Mouse (Mus musculus) right cerebral cortex, adult 18-20 months (tissue): ENCODE measurements around the gene Ccdc103.

Experiments
- DNase-seq: peaks from one replicate; pipeline ENCODE4 v3.0.0; 2022; ENCODE audit warnings: mixed read lengths

Gene Ccdc103

DNA sequence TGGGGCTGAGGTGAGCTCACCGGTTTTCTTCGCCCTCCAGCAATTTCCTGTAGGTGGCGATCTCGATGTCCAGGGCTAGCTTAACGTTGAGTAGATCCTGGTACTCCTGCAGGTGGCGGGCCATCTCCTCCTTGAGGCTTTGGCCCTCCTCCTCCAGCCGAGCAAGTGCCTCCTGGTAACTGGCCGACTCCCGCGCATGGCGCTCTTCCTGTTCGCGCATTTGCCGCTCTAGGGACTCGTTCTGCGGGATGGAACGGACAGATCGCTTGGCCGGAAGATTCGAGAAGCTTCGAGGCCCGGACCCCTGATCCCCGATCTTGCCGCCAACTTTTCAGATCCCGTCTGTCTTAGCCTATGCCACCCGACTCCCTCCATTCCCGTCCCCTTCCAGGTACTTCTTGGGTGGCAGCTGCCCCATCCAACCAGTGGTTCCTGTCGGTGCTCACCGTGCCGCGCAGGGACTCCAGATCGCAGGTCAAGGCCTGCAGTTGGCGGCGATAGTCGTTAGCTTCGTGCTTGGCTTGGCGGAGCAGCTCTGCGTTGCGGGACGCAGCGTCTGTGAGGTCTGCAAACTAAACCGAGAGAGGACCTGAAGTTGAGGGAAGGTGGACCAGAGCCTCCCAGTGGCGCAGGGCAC, 12.1 kb downstream of the Ccdc103 start:
- peak; percentile 33 for DNase-seq

DNA sequence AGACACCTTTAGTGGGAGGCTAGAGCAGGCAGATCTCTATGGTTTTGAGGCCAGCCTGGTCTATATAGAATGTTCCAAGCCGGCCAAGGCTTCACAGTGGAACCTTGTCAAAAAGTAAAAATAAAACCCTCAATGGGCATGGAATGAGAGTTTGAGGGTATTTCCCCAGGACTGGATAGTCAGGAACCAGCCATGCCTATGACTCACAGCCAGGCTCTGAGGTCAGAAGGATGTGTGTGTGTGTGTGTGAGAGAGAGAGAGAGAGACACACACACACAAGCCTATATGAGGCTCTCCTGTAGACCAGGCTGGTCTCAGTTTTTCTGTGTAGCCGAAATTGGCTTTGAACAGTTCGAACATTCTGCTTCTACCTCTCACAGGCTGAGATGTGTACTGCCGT, 13.7 kb downstream of the Ccdc103 start:
- no peak for DNase-seq

DNA sequence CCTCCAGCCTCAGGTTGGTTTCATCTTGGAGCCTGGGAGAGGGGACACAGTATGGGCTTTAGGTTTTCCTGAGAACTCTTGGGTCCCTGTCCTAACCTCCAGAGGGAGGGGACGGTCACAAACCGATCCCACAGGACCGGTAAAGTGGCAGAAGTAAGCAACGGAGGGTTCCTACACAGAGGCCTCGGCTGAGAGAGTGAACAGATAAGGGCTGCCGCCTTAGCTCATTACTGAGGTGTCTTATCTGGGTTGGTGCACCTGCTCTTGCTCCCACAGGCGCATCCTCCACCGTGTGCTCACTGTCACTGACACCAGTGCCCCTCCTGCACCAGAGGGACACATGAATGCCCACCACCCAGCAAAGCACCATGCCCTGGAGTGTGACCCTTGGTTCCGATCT, 14.8 kb downstream of the Ccdc103 start:
- no peak for DNase-seq

GRCm38 (mm10) chr11:102896641-102897040, 15.6 kb downstream of the Ccdc103 start:
- DNase-seq = no peak

DNA sequence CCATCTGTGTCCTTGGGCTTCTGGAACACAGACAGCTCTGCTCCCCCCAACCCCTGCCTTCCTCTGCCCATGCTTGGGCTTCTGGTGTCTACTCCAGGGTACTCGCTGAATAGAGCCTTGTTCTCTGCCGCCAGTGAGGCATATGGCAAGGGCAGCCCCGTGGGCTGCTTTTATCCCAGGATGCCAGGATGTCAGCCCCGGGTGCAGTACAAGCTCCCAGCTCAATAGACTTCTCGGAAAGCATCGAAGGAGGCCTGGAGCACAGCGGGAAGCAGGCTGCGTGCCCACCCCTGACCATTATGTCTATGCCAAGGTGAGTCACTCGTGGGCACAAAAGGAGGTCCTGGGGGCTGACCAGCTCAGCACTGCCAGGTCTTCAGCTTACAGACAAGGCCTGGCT, 17.4 kb downstream of the Ccdc103 start:
- DNase-seq = peak; percentile 31

DNA sequence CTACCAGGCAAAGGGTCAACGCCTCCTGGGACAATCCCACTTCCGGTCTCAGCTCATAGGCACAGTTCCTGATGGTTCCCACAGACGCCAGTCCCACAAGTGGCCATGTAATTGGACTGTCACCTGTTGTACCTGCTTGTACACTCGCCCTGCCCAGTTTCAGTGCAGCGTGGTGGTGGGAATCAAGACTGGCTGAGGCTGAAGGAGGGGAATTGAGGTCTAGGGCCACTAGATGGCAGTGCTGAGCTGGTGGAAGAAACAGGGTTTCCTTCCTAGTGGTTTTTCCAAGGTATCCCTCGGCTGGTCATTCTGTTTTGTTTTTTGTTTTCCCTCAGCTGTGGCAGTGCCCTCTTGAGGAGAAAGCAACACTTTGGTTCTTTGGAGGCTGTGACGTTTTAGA, 19.8 kb downstream of the Ccdc103 start, which contains the start of gene Gfap:
Gene Gfap (minus strand): TSS at position 150 of the 400 bp plus-strand sequence.
- DNase-seq = peak; percentile 65

- DNase-seq = no peak
Measured at GRCm38 (mm10) chr11:102901199-102901598, 20.2 kb downstream of the Ccdc103 start.

DNA sequence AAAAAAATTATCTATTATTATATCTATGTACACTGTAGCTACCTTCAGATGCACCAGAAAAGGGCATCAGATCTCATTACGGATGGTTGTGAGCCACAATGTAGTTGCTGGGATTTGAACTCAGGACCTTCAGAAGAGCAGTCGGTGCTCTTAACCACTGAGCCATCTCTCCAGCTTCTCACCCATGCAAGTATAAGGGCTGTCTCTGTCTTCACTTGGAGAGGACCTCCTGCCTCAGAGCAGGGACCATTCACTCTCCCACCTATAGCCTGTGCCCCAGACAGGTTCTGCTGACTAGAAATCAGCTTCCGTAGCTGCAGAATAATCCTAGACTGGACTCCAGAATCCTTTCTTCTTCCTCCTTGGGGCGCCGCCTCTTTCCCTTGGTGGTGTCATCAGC, 21.1 kb downstream of the Ccdc103 start:
- no peak for DNase-seq

DNA sequence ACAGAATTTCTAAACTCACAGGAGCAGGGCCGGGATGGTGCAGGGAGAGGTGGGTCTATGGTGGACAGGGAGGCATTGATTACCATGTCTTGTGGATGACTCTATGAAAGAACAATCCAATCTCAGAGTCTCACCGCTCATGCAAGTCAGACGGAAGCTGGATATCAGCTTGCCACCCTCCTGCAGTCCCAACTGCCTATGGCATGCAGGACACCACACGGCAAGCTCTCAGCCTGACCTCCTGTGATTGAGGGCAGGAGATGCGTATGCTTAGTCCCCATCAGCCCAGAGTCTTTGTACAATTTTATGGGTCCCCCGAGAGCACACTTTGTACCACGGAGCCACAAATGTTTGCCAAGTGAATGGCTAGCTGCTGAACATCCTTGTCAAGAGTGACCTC, 22.6 kb downstream of the Ccdc103 start:
- no peak for DNase-seq

- DNase-seq = no peak
Measured at GRCm38 (mm10) chr11:102911376-102911775, 30.4 kb downstream of the Ccdc103 start.

GRCm38 (mm10) chr11:102915380-102915779, 34.4 kb downstream of the Ccdc103 start:
- DNase-seq = no peak

DNA sequence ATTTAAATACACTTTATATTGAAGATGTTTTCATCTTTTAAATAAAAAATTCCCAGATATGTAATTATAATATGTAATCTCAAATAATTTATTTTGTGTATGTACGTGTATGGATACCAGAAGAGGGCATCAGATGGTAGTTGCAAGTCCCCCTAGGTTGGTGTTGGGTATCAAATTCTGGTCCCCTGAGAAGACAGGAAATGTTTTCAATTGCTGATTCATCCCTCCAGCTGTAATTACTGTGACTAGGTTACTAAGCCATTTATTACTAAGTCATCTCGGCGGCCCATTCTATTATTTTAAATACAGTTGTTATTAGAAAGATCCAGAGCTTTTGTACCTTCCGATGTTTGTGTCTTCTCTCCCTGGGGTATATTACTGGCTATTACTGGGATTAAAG, 37.1 kb downstream of the Ccdc103 start:
- no peak for DNase-seq

GRCm38 (mm10) chr11:102921491-102921890, 40.5 kb downstream of the Ccdc103 start:
- no peak for DNase-seq

DNA sequence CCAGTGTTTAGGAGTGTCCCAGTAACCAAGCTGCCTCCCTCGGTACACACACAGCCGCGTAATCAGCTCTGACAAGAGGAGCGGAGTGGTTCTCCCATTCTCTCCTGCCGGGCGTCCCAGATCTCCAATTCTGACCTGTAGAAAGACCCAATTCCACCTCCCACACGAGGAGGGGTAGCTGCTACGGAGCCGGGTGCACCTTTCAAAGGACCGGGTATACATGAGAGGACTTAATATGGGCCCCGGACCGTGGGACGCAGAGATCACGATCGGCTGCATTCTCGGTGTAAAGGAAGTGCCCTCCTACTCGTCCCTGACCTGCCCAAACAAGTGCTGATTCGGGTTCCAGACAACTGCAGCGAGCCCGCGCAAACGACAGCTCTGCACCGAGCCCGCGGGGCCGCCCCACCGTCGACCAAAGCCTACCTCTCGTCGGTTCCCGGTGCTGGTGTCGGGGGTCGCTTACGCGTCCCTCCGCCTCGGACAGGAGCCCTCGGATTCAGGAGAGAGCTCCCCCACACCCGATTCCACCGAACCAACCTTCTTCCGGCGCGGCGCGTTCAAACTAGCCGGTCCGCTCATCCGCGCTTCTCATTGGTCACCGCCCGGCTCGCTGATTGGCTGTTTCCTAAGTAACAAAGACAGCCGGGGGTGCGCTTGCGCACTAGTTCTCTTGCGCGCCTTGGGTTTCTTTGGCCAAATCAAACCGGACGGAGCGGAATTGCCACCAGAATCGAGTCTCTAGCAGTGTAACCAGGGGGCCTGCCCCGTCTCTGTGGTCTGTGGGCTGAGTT, 43.8 kb downstream of the Ccdc103 start, which contains the start of gene Kif18b:
Gene Kif18b (minus strand): TSS at position 568 of the 794 bp plus-strand sequence.
- DNase-seq = peak; percentile 95

DNA sequence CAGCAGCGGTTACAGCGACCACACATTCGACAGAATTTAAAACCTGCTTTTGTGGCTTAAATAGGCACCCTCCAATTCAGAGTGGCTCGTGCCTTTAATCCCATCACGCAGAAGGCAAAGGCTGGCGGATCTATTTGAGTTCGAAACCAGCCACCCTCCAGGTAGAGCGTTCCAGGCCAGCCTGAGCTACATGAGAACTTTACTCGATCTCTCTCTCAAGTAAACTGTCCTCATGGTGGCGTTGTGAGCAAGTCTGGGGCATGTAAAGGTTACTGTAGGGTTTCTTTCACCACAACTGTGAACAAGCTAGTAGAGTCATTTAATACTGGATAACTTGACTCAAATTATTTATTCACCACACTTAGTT, 44.3 kb downstream of the Ccdc103 start:
- no peak for DNase-seq

DNA sequence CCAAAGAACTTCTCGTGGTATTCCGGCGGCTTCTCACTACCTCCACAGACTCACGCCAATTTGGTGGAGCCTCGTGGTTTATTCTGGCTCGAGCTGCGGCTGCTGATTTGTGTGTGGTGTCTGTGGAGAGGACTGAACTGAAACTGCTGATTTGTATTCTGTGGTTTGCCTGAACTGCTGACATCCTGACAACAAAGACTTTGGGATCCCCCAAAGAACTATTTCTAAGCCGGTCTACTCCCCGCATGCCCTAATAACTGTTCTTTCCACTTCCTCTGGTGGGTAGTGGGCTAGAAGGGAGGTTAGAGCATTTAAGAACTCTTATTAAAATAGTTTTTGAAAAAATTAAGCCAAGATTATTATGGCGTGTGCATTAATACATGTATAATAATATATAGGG, 49.7 kb downstream of the Ccdc103 start:
- DNase-seq = no peak
